Mouse (Mus musculus) macrophage (primary cell): ENCODE measurements around the gene Vps72. TPM values are rescaled to one million over a fixed set of nuclear protein-coding genes. Genes with fewer than 3 reads are reported as not detected.

ENCODE experiments used
- H3K27ac ChIP-seq: fragments of 350-480 bp; formaldehyde crosslinking; 2 replicates; pipeline ENCODE4 v1.9.0; 2021
- H3K36me3 ChIP-seq: fragments of 350-480 bp; formaldehyde crosslinking; 2 replicates; pipeline ENCODE4 v1.9.0; 2021; ENCODE audit errors: inconsistent target
- H3K4me3 ChIP-seq: fragments of 350-480 bp; formaldehyde crosslinking; 2 replicates; pipeline ENCODE4 v1.9.0; 2021; ENCODE audit errors: inconsistent target
- H3K79me2 ChIP-seq: fragments of 350-480 bp; formaldehyde crosslinking; 2 replicates; pipeline ENCODE4 v1.9.0; 2021; ENCODE audit errors: inconsistent target
- WGBS: methylation state at CpG from one replicate; pipeline ENCODE4 v1.1.7; 2026; ENCODE audit warnings: inconsistent platforms; ENCODE audit not compliant: missing documents; 5-methylcytosine and 5-hydroxymethylcytosine counted together
- polyA plus RNA-seq: library from polyadenylated mRNA; stranded (reverse); fragments of 250-400 nt; gene quantifications from 3 replicates; pipeline ENCODE4 v1.2.4, GENCODE M21; 2018; ENCODE audit warnings: inconsistent platforms

Gene Vps72
- polyA plus RNA-seq, 1 experiment from 2014 or later = 54.7 TPM

DNA sequence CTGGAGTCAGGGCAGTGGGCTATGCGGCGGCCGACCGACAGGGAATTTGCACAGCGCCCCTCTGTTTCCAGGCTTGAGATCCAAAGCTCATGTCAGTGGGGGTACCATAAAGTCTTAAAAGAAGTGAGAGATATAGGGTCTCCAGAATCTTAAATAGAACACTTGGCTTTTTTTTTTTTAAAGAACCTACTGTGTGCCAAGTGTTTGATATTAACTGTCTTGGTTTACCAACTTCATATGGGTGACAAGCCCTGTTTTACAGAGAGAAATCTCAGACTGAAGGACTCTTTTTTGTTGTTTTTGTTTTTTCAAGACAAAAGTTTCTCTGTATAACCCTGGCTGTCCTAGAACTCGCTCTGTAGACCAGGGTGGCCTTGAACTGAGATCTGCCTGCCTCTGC is 30.0 kb downstream of the Vps72 start:
- Histone ChIP-seq H3K79me2 (peaks cover 50% of the 10 kb centered on the region), H3K4me3 (peak overlapping the region; percentile 71), H3K27ac (peak overlapping the region; percentile 90), H3K36me3 (no peaks in the 10 kb centered on the region; the same call in 1 of the 2 replicates)
- WGBS = 75% methylated on average over 5 of the region's 6 CpGs

DNA sequence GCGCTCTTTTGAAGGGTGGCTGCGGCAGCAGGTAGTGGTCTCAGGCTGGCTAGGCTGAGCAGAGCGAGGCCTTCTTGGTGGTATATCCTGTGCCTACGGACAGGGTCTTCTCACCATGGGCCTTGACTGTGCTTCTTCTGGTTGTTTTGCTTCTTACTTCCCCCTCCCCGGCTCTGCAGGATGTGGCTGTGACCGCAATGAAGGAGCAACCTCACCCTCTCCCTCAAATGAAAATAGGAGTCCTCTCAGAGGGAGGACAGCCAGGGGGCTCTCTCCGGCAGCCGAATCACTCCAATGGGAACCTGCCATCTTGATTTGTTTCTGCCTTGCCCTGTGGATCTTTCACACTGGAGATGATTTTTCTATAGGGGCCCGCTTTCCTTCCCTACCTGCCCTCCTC is 30.7 kb downstream of the Vps72 start:
- Histone ChIP-seq H3K4me3 (peak overlapping the region; percentile 71), H3K36me3 (no peaks in the 10 kb centered on the region; the same call in 1 of the 2 replicates), H3K79me2 (peaks cover 50% of the 10 kb centered on the region), H3K27ac (peak overlapping the region; percentile 90)
- WGBS = 3% methylated on average over 9 of the region's 9 CpGs

DNA sequence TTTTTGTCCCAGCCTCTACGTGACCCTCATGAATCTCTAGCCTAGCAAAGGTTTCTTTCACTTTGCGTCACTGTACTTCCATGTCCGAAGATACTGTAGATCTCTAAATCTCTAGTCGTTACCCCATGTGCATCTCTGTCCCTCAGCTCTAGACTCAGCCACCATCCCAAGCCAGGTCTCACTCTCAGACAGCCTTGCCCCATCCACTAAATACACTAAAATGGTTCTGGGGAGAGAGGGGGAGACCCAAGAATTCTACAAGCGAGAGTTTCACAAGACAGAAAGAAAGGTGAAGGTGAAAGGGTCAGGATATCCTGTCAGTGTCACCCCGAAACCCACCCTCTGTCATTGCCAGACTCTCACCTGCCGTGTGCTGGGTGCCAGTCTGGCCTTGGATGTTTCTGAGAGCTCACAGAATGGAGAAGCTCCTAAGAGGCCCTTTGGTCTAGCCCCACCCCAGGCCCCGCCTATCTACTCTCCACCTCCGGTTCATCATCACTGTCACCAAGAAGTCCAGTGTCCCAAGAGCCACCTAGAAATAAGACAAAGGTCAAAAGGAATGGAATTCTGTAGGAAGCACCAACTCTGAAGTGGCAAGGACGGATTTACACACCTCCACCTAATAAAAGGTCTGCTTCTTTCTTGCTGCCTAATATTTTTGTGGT is 31.3 kb downstream of the Vps72 start, which contains the start of gene Tnfaip8l2:
Gene Tnfaip8l2, minus strand, starts transcription at position 409 of the 665 bp plus-strand sequence.
- Histone ChIP-seq H3K79me2 (peaks cover 45% of the 10 kb centered on the region), H3K27ac (peak within 1 kb of the TSS; percentile 90), H3K4me3 (peak within 1 kb of the TSS; percentile 71), H3K36me3 (no peaks in the 10 kb centered on the region; the same call in 1 of the 2 replicates)
- WGBS = 22% methylated on average over 10 of the region's 10 CpGs

DNA sequence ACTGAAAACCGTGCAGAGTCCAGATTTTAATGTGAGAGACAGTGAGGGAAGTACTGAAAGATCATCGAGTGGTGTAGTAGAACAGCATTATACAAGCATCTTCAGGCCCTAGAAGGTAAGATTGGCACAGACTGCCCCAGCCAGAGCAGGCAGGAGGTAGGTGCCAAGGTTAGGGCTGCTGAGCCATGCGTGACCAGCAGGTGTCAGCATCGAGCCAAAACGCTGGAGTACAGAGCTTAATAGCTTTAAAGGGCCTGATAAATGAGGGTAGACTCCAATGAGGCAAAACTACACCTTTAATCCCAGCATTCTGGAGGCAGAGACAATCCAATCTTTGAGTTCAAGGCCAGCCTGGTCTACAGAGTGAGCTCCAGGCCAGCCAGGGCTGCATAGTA is 31.8 kb downstream of the Vps72 start:
- Histone ChIP-seq H3K79me2 (peaks cover 41% of the 10 kb centered on the region), H3K36me3 (no peaks in the 10 kb centered on the region; the same call in 1 of the 2 replicates), H3K27ac (peak overlapping the region; percentile 90; the same call in 1 of the 2 replicates), H3K4me3 (peak overlapping the region; percentile 71; the same call in 1 of the 2 replicates)
- 0% methylated on average over 5 of the region's 5 CpGs for WGBS

DNA sequence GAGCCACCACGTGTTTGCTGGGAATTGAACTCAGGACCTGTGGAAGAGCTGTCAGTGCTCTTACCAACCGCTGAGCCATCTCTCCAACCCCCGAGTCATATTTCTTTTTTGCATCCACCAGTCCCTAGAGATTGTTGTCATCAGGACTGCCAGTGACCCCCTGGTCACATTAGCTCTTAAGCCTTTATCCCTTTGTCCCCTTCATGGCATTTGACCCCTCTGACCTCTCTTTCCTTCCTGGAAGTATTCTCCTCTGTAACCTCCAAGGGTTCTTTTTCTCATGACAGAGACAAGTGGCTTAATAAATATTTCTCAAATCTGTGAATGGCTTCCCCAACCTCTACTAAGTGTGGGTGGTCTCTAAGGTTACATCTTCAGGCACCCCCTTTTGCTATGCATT is 37.1 kb downstream of the Vps72 start:
- 89% methylated on average over 3 of the region's 3 CpGs for WGBS
- Histone ChIP-seq H3K36me3 (no peaks in the 10 kb centered on the region), H3K4me3 (no peak overlapping the region), H3K79me2 (no peaks in the 10 kb centered on the region), H3K27ac (no peak overlapping the region)

DNA sequence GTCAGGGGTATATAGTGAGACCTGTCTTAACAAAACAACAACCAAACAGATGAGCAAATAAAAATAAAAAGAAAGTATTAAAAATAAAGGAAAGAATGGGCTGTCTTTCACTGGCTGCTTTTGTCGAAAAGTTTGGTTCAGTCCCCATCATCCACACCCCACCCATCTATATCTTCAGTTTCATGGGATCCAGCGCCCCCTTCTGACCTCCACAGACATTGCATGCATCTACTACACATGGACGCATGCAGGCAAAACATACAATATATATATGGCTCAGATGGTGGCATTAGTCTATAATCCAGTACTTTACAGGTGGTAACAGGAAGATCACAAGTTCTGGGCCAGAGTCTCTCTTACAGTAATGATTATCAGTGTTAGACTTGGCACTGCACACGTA is 43.1 kb downstream of the Vps72 start:
- Histone ChIP-seq H3K4me3 (no peak overlapping the region), H3K36me3 (no peaks in the 10 kb centered on the region), H3K27ac (no peak overlapping the region), H3K79me2 (no peaks in the 10 kb centered on the region)
- WGBS = 50% methylated on average over 4 of the region's 4 CpGs

DNA sequence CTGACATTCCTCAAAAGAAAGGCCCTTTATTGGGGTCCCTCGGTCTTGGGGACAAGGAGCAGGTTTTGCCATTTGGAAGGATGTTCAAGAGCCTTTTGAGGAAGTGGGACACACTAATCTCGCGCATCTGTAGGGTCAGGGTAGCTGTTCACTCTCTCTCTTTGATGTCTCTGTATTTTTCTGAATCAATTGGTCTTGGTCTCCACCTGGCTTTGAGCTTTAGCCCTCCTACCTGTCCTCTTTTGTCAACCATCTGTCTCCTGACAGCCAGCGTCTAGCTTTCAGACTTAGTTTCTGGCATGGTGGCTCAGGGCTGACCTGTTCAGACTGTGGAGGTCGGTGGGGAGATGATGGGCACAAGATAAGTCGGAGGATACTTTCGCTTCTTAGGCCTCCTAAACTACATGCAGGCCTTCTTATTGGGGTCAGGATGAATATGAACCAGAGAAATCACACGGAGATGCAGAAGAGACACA is 48.7 kb downstream of the Vps72 start:
- WGBS = 27% methylated on average over 8 of the region's 8 CpGs
- Histone ChIP-seq H3K4me3 (peak overlapping the region; percentile 48), H3K36me3 (no peaks in the 10 kb centered on the region), H3K79me2 (no peaks in the 10 kb centered on the region), H3K27ac (no peak overlapping the region)

DNA sequence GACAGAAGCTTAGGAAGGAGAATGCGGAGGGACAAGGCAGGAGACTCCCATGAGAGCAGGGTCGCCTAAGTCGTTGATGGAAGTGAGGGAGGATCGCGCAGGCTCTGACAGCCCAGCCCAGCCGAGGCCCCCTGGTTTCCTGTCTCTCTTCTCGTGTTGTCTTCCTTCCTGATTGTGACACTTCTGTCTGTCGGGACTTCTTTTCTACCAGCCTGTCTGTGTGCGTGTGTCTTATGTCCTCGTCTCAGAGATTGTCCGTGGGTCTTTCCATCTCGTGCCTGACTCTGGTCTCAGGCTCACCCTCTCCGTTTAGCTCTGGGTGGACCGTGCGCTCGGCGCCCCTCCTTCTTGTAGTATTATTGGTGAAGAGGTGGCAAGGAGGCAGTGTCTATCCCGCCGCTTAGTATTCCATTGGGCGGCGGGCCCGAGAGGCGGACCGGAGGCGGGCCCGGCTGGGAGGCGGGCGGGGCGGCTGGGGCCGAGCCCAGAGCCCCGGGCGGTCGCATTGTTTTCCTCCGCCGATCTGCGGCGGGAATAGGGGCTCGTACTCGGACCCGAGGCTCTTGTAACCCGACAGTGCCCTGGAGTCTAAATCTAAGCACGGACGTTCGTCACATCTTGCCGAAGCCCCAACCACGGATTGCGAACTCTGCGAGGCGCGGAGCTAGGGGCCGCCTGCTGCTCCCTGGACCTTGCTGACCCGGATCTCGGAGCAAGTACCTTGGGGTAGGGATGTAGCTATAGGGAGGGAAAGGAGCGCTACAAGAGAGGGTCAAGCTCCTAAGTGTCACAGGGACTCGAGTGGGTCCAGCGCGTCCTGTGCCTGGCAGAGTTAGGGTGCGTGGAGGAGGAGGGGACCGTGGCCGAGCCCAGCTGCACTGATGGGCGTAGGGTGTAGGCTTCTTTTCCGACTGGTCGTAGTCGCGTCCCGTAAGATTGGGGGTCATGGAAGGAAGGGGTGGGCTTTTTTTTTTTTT is 49.5 kb downstream of the Vps72 start, which contains the start of gene Sema6c:
Gene Sema6c, plus strand, starts transcription at position 471 of the 977 bp plus-strand sequence.
- no peaks in the 10 kb centered on the region for H3K36me3 ChIP-seq
- no peaks in the 10 kb centered on the region for H3K79me2 ChIP-seq
- H3K27ac ChIP-seq = no peak within 1 kb of the TSS
- peak within 1 kb of the TSS; percentile 48 for H3K4me3 ChIP-seq
- WGBS = 1% methylated on average over 54 of the region's 66 CpGs

DNA sequence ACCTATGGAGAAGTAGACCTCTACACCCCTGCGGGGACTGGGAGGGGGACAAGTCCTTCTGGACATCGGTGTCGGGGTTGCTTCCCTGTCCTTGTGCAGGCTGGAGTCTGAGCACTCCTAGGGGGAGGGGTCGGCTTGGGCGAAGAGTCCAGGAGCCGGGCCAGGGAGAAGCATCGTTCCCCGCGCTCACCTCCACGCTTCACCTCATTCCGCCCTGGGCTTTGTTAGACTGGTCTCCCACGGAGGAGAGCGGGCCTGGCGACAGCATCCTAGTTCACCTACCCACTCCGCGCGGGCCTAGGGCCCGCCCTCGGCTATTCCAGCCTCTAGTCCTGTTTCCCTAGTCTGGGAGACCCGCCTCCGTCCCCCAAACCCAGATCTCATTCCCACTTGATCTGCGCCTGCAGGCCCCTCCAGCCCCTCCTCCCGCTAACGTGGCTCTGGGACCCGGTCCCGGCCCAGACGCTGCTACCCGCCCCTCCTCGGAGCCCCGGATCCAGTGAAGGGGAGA is 50.3 kb downstream of the Vps72 start:
- H3K79me2 ChIP-seq = no peaks in the 10 kb centered on the region
- no peak overlapping the region for H3K27ac ChIP-seq
- peak overlapping the region; percentile 48; the same call in 1 of the 2 replicates for H3K4me3 ChIP-seq
- H3K36me3 ChIP-seq = no peaks in the 10 kb centered on the region
- 11% methylated on average over 29 of the region's 30 CpGs for WGBS

DNA sequence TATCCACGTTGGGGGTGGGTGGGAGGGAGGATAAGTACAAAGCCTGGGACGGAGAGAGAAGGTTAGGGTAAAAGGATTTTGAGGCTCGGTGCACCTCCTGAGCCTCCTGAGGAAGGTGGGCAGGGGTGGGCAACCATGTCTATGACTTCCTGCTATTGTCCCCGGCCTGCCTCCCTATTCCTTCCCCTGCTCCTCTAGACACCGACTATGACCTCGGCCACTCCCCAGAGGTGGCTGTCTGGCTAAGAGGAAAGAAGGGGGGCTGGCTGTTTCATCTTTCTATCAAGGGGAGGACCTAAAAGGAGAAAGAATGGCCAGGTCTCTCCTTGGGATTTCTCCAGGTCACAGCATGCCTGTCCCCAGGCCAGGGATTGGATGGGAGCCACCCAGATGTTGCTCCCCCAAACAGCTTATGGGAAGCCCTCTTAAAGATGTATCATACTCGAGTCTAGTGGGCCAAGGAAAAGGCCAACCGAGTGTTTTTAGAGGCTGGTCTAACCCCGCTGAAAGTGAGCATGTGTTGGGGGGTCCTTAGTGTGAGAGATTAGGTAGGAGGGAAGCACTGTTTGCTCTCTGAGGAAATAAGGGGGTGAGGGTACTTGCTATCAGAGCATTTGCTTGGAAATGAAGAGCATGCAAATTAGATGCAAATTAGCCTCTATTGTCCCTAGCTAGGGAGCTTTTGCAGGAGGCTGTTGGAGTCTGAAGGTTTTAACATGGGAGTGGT is 51.0 kb downstream of the Vps72 start:
- no peak overlapping the region for H3K4me3 ChIP-seq
- no peak overlapping the region for H3K27ac ChIP-seq
- 42% methylated on average over 9 of the region's 9 CpGs for WGBS
- no peaks in the 10 kb centered on the region for H3K79me2 ChIP-seq
- no peaks in the 10 kb centered on the region for H3K36me3 ChIP-seq

DNA sequence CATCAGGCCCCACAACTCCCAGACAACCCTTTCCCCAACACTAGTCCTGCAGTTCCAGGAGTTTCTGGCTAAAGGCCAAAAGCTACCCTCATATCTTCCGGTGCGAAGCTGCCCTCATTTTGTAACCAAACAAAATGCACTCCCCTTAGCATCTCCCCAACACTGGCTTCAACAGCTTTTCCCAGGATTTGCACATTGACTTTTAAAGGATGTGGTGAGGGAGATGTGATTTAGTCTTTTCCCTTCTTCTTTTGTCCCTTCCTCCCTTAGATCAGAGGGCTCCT is 51.5 kb downstream of the Vps72 start:
- H3K27ac ChIP-seq = no peak overlapping the region
- WGBS = 95% methylated on average over 2 of the region's 2 CpGs
- no peaks in the 10 kb centered on the region for H3K36me3 ChIP-seq
- H3K79me2 ChIP-seq = no peaks in the 10 kb centered on the region
- H3K4me3 ChIP-seq = no peak overlapping the region

DNA sequence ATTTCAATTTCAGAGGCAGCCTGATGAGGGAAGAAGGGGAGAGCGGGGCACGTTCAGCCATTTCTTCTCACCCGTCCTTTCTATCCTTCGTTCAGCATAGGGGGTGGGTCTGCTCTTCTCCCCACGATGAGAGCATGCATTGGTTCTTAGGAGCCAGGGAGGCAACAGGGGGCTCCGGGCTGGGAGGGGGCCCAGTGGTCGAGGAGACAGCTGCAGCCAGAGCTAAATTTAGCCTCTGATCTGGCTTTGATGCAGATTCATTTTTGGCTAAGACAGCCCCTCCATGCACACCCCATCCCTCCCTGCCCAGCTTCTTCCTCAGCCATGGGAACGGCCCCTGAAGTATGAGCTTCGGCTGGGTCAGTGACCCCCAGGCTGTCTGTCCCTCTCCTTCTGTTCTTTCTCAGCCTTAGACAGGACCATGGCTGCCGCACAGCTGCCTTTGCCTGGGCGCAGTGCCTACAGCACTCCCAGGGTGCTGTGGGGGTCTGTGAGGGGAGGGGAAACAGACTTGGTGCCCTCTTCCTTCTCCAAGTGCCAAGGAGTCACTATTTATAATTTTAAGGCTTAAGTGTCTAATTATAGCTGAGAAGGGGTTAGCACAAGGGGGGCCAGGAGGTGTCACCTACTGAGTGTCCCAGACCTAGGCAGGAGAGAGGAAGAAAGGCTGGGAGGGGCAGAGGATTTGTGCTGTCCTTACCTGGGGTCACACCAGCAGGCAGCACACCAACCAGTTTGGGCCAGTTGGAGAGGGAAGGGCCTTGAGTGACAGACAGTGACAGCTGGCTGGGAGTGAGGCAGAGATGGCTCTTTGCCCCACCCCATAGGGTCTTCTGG is 52.8 kb downstream of the Vps72 start:
- Histone ChIP-seq H3K79me2 (no peaks in the 10 kb centered on the region), H3K4me3 (no peak overlapping the region), H3K27ac (no peak overlapping the region), H3K36me3 (no peaks in the 10 kb centered on the region)
- WGBS = 79% methylated on average over 11 of the region's 11 CpGs

DNA sequence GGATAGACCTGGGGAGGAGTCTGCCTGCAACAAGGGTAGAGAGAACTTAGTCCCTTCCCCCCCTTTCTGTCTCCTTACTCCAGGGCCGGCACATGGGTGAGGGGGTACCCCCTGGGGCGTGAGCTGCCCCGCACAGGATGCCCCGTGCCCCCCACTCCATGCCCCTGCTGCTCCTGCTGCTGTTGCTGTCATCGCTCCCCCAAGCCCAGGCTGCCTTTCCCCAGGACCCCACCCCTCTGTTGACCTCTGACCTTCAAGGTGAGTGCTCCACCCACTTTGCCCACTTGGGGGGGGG is 53.4 kb downstream of the Vps72 start:
- H3K27ac ChIP-seq = no peak overlapping the region
- WGBS = 85% methylated on average over 5 of the region's 5 CpGs
- H3K36me3 ChIP-seq = no peaks in the 10 kb centered on the region
- no peaks in the 10 kb centered on the region for H3K79me2 ChIP-seq
- H3K4me3 ChIP-seq = no peak overlapping the region

DNA sequence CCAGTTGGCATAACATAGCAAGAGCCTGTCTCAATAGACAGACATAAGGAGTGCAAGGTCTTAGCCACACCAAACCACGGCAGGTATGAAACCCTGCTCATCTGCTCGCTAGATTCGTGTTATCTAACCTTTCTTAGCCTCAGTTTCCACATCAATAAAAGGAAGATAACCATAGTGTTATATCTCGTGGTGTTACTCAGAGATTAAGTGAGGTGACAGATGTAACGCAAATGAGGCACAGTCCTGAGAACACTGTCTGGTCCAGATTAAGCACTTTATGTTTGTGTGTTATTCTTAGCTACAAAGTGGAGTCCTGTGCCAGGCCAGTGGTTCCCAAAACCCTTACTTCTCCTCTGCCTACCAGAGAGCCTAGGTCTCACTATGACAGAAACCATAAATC is 54.0 kb downstream of the Vps72 start:
- WGBS = 82% methylated on average over 5 of the region's 5 CpGs
- no peak overlapping the region for H3K4me3 ChIP-seq
- no peaks in the 10 kb centered on the region for H3K79me2 ChIP-seq
- H3K36me3 ChIP-seq = no peaks in the 10 kb centered on the region
- no peak overlapping the region for H3K27ac ChIP-seq
